Mouse (Mus musculus): ENCODE measurements around the gene Prkag2.
"Not testable (repeated sequence)": the region's sequence is repeated elsewhere in the genome, so short reads cannot be mapped to it uniquely, and the experiment has no call there.

- not testable (repeated sequence) for TF ChIP-seq POLR2AphosphoS5 (IDR thresholded peaks at IDR 0.05; ENCODE audit: insufficient replicate concordance, low read depth, low read length); CTCF (IDR thresholded peaks at IDR 0.05; ENCODE audit: low read depth, low read length); GATA1 (IDR thresholded peaks at IDR 0.05; ENCODE audit: borderline replicate concordance, low read length); GATA2 (IDR thresholded peaks at IDR 0.05; ENCODE audit: borderline replicate concordance, low read depth, low read length); TAL1 (conservative IDR thresholded peaks at IDR 0.05; ENCODE audit: low read depth, low read length)
Observed at GRCm38 (mm10) chr5:25077258-25077657, 23.2 kb downstream of the Prkag2 start.

Measured in G1E (cell line).